Mouse (Mus musculus): ENCODE results near the gene Llph.

Gene Llph

DNA sequence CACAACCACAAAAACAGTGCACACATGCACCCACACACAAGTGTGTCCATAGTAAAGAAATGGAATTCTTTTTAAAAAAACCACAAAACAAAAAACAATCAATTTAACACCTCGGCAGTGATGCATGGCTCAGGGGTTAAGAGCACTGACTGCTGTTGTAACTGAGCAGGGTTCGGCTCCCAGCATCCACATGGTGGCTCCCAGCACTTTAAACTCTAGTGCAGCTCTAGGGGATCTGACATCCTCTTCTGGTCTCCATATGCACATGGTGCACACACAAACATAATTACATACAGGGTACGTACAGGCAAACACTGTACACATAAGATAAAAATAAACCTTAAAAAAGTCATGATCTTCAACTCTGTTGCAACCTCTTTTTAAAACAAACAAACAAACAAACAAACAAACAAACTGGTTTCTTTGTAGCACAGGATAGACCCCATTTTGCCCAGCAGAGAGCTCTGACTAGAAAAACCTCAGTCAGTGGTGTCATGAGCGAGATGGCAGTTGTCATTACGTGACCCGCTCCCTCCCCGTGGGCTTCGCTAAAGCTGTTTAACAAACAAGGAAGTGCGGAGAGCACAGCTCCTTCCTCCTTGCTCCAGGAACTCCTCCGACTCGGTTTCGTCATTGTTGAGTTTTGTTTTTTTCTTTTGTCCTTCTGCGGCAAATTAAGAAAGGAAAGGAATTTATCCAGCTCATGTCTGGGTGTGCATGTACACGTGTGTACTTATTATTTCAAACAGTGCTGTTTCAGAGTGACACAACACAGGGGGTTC is 7.1 kb upstream of the Llph start:
- DNase-seq = no peak

DNA sequence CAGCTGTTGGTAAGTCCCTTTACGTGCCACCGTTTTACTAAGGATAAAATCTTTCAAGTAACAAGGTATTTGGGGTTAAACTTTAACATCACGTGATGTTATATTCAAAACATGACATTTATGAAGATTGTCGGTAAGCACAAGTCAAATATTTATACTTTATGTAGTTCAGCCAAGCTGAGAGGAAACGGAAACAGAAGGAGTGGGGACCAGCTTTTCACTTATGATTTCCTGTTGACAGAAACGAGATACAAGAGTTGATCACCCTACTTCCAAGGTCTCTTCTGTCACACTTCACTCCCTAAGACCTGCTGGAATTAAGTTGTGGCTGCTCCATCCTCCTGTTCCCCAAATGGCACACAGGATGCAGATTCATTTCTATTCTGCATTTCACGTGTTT is 6.1 kb upstream of the Llph start:
- DNase-seq = no peak

- peak; percentile 77 for DNase-seq
Measured at GRCm38 (mm10) chr10:120231718-120232117, 4.8 kb downstream of the Llph start.

DNA sequence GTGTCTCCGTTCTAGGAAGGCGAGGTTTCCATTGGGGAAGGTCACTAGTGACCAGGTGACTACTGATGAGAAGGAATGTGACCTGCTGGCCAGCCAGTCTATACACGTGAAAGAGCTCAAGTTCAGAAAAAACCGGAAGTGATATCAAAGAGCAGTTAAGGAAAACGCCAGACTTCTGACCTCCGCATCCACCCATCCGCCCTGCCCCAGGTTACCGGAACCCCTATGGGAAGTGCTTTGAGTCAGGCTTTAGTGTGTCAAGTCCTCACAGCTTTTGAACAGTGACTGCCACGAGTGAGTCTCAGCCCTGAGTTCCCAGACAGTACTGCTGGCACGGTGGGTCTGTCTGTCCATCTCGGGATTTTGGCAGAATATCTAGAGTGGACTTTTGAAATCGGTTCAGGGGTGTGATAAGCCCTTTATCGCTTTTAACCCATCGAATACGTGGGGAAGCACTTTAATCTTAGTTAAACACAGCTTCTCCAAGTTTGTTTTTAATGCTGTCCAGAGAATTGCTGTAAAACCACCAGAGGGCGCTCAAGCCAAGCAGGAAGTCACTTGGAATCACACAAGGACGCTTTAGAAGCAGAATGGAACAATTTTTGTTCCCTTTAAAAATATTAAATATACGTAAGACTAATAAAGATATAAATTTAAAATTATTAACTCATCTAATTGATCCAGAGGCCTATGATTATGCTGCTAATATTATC is 6.9 kb downstream of the Llph start:
- DNase-seq = peak; percentile 73

DNA sequence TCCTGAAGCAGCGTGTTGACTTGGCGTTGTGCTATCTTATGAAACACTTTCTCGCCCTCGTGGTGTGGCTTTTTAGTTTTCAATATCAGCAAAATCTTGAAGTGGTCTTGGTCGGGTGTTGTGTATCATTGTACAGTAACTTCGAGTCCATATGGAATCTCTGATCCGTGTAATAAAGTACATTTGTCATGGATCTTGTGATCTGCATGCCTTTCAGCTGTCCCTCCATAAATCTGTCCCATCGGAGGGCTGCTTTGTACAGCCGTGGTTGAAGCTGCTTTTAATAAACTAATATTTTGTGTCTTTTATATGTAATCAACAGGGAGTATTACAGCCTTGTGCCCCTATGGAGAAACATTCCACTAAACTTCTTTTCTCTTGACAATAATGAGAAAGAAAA is 10.0 kb downstream of the Llph start:
- no peak for DNase-seq

GRCm38 (mm10) chr10:120238241-120238640 is 11.4 kb downstream of the Llph start:
- no peak for DNase-seq

GRCm38 (mm10) chr10:120239476-120239875 is 12.6 kb downstream of the Llph start:
- no peak for DNase-seq

DNA sequence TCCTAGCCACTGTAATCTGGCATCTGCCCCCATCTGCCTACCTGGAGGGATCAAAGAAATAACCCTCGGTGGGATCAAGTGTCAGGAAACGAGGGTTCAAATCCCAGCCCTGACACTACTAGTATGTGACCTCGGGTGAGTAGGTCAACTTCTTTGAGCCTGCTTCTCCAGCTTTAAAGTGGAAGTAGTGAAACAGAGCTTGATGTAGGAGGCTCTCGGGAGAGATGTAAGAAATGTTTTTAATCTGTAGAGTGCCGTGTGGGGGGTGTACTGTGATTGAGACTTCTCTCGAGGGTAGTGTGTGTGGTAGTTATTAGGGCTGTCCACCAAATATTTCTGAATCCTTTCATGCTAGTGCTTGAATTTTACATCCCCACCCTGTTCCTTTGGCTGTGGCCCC is 15.6 kb downstream of the Llph start:
- no peak for DNase-seq

DNA sequence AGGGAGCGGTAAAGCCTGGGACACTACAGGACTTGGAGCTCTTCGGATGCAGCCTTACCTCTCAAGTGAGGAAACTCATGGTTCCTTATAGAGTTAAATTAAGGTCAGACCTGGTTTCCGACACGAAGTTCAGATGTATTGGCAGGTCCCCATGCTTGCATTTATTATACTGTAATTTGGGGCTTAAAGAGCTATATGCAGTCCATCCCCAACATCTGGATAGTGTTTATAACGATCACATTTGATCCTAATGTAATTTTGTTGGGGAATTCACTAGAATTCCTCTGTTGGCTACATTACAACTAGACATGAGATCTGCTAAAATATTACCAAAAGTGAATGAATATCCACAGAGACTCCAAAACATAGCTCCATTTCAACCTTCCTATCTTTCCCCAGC is 18.8 kb downstream of the Llph start:
- no peak for DNase-seq

DNA sequence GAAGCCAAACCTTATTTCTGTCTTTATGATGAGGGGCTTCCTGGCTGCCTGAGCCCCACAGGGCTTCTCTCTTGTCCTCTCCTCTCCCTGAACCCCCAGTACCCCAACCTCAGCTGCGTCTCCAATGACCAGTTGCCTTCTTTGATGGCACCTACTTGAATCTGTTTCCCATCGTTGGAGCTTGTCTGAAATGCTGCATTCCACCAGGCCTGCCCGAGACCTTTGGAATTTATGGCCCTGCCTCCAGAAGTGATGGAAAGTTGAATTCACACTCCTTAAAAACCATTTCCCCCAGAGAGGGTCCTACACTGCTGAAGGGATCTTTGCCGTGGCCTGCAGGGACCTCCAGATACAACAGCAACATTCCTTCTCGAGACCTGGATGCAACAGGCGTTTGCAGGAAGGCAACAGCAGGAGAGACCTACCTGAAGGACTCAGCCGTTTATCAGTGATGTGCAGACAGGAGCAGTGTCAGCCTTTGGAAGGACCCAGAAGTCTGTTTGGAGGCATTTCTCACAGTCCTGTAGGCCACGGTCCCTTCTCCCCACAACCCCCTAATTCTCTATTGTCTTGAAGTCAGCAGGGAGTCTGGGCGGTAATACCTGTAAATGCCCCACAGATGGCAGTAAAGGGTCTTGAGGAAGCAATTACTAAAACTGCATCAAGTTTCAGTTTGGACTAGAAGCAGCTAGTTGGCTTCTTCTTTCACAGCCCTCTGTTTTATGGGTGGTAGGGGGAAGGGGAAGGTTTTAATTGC is 20.3 kb downstream of the Llph start:
- DNase-seq = peak; percentile 58

GRCm38 (mm10) chr10:120250911-120251683 is 24.2 kb downstream of the Llph start:
- DNase-seq = no peak

DNA sequence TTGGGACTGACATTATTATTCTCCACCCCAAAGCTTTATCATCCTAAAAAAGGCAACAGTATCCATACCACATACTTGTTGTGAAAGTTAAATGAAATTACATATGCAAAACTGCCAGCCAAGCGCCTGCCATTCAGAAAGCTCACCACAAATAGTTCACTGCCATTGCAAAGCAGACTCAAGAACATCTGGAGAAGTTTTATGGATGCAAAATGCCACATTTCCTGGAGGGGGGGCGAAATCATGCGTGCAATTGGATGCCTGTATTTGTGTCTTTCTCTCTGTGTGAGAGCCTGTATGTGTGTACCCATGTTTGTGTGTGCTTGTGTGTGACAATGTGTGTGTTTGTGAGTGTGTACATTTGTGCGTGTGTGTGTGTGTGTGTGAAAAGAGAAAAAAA is 24.9 kb downstream of the Llph start:
- no peak for DNase-seq

DNA sequence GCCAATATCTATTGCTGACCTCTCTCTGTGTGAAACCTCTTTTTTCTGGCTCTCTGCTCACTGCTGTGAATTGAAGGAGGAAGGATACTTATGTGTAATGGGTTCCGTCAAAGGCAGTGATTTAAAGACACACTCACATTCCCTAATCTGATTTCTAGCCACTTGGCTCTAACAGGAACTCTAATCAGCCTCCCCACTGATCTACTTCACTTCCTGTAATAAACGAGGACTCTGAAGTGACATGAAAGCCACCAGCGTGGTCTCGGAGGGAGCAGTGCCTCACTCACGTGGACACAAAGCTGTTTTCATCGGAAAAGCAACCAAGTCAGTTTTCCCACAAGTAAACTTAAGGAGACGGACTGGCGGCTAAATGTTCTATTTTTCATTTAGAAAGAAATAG is 25.9 kb downstream of the Llph start:
- DNase-seq = no peak

GRCm38 (mm10) chr10:120257231-120257630 is 30.4 kb downstream of the Llph start:
- peak; percentile 57 for DNase-seq

DNA sequence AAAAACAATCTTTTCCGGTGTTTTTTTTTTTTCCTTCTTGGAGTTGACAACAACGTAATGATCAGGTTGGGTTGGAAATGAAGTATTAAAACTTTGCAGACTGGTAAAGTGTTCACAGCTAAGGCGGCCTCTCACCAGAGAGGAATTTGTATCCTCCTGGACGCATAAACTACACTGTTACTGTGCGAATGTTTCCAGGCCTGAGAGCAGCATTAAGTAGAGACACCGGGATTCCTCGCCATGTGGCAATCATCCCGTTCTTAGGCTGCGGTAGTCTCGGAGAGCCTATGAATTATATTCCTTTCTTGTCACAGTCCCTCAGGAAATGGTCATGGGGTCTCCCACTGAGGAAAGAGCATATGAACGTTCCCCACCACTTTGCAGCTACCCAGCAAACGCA is 40.9 kb downstream of the Llph start:
- DNase-seq = no peak

DNA sequence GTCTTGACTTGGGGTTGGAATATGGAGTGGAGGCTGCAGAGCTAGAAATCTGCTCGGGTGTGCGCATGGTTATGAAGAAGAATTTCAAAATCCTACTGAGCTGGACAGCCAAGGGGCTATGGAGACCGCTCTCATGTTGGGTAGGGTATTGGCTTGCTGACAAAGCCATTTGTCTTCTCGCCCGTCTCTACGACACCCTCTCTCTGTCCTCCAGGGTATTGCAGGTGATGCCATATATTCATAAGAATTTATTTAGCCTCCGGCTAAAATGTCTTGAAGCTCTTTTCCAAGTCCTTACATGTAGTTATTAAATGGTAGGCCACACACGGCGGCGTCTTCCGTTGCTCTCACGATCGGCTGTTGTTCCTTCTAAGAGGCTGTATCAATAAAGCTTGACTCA is 43.1 kb downstream of the Llph start:
- DNase-seq = no peak

DNA sequence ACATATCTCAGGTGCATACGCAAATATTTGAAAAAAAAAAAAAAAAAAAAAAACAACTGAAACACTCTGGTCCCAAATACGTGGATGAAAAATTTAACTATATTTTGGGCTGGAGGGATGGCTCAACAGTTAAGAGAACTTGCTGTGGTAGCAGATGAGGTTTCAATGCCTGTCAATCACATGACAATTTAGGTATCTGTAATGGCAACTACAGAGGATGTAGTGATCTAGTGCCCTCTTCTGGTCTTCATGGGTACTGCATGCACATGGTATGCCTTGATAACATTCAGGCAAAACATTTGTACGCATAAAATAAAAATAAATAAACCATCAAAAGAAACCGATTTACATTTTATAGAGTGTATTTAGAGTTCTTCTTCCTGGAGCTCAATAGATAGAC is 43.9 kb downstream of the Llph start:
- DNase-seq = peak; percentile 71

GRCm38 (mm10) chr10:120271318-120271717 is 44.4 kb downstream of the Llph start:
- no peak for DNase-seq

DNA sequence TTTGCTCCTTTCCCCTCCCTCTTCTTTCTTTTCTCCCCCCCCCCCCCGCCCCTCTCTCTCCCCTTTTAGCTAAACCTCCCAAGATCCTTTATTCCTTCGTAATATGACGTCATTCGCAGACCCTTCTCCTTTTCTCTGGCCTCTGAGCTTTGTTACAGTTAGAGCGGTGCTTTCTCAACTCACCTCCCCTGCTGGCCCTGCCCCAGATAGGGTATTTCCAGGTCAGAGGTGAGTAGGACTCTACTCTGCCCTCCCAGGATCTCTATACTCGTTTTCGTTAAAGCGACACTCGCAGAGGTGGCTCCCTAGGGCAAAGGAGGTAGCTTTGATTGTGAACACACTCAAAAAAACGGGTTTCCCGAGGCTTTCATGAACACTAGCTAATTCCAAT is 45.0 kb downstream of the Llph start:
- no peak for DNase-seq

GRCm38 (mm10) chr10:120272270-120272883 is 45.5 kb downstream of the Llph start:
- no peak for DNase-seq

GRCm38 (mm10) chr10:120273335-120273734 is 46.5 kb downstream of the Llph start:
- no peak for DNase-seq

GRCm38 (mm10) chr10:120279482-120280128 is 52.7 kb downstream of the Llph start:
- no peak for DNase-seq
